Mouse (Mus musculus): ENCODE results near the gene Ccdc42.

Gene Ccdc42

DNA sequence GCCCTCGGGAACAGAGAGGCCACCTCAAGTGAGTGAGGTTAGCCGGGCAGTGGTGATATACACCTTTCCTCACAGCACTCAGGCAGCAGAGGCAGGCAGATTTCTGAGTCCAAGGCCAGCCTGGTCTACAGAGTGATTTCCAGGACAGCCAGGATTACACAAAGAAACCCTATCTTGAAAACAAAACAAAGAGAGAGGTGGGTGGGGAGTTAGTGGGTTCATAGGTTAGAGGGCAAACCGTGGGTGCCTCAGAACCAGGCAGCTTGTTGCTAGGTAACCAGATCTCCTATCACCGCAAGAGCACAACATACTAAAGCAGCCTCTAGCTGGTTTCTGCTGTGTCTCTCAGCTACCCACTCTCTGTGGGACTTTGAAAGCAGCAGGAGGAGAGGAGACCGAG, at the start of gene Ccdc42:
Gene Ccdc42 (plus strand): TSS at position 301 of the 400 bp plus-strand sequence.
- DNase-seq: no peak

DNA sequence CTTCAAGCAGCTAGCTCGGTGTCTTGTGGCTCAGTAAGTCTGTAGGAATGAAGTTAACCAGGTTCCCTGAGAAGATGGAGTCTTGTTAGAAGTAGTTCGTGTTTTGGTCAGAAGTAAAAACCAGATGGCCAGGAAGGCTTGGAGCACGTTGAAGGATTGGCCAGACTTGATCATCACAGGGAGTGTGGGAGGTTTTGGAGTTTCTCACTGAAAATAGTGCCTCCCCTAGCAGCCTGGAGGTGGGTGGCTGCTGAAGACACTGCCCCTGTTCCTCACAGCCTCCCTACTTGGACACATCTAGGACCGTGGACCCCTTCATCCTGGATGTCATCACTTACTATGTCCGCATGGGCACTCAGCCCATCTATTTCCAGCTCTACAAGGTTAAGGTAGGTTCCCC, 47.2 kb upstream of the Ccdc42 start:
- peak; percentile 52 for DNase-seq

DNA sequence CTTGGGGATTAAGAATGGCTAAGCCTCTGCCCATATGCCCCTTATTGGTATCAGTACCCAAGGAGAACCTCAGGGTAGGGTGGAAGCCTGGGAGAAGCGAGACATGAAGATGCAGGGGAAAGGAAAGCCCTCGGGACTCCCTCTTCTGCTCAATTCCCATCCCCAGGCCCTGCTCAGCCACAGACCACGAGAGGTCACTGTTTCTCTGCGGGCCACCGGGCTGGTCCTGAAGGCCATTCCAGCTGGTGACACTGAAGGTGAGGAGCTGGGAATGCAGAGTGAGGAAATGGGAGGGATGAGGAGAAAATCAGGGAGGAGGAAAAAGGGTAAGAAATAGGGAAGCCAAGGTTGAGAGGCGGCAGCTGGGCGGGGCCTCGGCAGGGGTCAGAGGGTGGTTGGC, 42.3 kb upstream of the Ccdc42 start:
- no peak for DNase-seq

DNA sequence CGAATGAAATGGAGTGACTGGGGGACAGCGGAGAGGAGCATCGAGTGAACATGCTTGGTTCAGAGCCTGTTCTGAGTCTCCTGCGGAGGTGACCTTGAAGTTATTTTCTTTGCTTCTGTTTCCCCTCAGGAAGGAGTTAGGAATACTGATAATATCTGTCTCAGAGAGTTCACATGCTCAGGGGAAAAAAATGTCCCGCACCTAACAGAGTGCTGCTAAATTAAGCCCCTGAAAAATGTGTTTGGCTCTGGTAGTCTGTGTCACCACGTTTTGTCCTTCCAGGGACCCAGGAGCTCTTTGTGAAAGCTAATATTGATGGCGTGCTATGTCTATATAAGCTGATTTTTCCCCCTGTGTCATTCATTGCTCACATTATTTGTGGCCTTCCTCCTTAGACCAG, 41.6 kb upstream of the Ccdc42 start:
- no peak for DNase-seq

DNA sequence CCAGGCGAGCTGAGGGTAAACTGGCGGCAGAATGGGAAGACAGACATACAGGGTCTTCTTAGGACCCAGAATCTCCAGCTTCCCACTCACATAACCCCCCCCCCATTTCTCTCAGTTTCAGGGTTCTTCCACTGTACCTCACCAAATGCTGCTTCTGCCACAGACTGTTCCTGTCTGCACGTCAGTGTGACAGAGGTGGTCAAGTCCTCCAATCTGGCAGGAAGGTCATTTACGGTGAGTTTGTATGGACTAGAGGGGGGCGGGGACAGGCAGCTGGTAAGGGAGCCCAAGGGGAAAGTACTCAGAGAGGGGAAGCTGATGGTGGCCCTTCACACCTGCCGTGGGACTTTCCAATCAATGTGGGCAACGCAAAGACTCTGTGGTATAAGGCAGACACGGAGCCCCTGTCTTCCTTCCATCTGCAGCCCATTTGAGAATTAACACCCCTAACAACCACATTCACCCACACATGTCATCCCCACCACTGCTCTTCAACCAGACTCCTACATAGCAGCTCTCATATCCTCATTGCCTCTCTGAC, 41.1 kb upstream of the Ccdc42 start:
- DNase-seq: no peak

DNA sequence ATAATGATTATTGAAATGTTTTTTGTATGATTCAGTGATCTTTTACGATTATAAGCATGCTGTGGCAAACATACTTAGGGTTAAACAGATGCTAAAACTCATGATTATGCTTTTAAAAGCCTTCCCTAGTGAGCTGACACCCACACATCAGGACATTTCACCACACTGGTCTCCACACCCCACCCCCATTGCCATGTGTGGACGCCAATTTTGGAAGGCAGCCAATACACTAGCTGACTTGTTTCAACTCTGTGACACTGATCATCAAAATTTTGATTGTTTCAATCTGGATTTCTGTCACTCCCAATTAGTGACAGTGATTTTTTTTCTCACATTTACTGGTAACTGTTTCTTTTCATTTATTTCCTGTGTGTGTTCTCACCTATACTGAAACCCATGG, 39.3 kb upstream of the Ccdc42 start:
- no peak for DNase-seq

DNA sequence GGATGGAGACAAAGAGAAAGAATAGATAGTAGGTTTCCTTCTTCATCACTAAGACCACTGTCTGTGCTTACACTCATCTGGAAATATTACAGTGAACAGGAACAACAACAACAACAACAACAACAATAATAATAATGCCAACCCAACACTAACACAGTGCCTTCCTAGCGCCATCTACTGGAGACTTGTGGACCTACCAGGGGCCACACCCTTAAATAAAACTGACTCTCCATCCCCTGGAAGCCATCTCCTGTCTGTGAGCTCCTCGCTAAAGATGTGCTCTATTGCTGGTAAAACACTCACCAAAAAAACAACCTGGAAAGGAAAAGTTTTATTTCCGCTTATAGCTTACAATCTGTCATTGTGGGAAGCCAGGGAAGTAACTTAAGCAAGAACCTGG, 37.2 kb upstream of the Ccdc42 start:
- DNase-seq: no peak

DNA sequence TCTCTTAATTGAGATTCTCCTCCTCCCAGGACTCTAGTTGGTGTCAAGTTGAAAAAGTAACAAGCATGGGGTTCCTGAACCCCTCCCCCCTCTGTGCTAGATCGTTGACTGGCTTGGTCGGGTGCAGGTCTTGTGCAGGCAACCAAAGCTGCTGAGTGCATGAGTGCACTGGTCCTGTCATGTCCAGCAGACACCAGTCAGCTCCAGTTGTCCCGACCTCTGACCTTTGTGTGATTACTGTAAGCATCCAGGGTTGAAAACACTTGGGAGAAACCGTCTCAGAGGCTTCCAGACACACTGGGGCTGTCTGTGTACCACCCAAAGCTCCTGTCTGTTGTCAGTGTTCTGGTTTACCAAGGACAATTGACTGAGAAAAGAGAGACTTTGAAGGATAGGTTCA, 36.5 kb upstream of the Ccdc42 start:
- no peak for DNase-seq

DNA sequence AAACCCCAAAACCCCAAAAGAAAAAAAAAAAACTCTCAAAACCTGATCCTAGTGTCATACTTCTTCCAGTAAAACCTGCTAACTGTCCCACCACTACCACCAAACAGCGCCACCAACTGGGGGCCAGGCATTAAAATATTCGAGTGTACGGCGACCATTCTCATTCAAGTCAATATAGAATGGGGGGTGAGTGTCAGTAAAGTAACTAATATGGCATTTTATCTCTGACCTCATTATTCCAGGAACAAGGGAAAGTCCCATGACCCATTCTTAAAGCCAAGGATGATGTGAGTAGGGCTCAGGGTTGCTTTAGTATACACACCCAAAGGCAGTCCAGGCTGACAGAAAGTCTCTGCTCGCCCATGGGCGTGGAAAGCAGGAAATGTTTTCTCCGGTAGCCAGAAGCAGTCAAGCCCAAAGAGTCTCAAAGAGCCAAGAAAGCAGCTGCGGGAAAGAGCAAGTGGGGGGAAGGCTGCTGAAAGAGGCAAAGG, 32.8 kb upstream of the Ccdc42 start:
- no peak for DNase-seq

DNA sequence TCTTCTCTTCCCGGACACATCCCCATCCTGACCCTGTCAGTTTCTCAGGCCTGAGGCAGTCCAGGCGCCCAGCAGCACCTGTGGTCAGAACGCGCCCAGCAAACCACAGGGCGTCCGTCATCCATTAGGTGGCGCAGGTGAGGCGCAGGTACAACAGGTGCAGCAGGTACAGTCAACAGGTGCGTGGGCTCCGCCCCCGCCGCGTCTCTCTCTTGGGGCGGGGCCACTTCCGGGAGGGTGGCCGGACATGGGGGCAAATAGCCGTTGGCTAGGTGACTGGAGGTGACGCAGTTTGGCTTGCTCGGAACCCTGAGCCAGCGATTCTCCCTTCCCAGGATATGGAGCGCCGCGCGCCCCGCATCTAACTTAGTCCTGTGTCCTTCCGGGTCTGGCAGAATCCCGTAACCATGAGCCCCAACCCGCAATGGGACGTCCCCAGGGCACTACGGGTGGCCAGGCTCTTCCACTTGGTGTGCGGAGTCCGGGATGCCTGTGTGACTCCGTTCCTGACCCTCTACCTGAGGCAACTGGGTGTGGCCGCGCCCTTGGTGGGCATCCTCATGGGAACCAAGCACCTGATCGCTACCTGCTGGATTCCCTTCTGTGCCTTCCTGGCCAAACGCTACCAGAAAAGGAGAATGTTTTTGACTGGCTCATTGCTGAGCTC, 30.8 kb upstream of the Ccdc42 start, which contains the start of gene Mfsd6l:
Gene Mfsd6l (plus strand): TSS at position 269 of the 667 bp plus-strand sequence.
- DNase-seq: no peak

DNA sequence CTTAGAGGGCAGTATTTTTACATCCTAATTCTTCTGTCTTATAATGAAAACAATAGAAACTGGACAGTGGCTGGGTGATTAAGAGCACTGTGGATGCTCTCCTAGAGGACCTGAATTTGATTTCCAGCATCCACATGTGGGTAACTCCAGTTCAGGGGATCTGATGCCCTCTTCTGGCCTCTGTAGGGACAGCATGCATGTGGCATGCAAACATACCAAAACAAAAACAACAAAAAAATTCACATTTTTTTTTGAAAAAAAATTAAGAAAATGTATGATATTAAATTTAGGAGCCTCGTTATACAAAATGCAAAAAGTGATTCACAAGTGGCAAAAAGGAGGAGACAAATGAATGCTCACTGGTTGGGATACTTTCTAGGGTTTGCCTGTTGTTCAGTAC, 27.3 kb upstream of the Ccdc42 start:
- no peak for DNase-seq

DNA sequence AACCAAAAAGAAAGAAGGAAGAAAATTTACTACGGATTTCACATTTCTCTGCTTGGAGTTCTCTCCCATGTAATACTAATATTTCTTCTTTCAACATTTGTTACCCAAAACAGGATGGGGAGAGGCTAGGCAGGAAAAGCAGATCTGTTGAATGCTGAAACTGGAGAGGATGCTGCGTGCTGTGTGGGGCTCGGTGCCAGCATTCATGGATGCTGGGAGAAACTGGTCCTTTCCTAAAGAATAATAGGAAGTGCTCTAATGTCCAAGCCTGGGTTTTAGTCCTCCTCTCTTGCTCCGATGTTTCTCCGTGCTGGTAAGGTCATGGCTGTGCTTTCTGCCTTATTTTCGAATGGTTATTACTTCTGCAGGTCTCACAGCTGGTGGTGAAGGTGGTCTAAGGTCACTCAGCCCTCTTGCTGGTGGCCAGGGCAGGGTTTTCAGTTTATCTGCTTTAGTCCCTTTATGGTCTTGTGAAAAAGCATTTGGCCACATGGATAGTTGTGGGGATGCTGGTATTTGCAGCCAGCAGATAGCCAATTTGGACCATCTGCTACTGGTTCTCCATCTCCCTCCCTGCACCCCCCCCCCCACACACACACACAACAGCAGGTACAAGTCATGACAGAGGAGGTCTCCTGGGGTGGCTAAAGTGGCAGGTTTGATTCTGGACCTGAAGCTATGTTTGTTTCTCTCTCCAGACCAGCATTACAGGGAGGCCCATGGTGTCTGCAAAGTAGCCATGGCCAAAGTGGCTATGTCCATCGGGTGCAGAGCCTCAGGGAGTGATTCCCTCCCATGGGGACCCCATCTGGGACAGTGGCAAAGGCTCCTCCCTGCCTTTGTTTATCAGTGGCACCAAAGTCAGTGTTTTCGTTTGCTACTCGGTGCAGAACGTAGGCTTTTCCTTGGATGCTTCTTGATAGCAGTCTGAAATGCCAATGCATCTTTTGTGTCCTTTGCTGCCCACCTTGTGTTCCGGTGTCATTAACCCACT, 24.6 kb upstream of the Ccdc42 start:
- no peak for DNase-seq

DNA sequence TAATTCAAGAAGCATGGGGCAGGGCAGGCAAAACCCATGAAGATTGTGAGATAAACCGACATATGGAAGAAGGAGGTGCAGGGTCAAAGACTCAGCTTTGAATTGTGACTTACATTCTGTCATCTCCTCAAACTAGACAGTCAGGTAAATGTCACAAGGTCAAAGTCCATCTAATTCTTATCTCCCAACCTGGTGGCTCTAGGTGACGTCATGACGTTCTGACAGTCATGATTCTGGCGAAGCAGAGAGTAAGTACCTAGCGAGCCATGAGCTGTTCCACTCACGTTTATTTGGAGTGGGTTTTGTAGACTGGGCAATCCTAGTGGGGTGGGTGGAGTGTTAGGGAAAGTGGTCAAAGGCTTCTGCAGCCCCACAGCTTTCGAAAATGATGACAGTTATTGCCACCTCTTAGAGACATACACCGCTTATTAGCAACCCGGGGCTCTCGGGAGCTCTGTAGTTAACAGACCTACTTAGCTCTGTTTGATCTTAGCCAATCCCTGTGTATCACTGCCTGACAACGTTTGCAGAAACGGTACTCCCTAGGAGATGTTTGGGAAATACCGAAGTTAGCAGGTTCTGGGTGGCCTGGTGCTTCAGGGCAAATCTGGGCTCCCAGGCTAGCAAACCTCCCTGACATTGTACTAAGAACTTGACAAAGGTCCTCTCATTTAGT, 22.3 kb upstream of the Ccdc42 start:
- DNase-seq: no peak

DNA sequence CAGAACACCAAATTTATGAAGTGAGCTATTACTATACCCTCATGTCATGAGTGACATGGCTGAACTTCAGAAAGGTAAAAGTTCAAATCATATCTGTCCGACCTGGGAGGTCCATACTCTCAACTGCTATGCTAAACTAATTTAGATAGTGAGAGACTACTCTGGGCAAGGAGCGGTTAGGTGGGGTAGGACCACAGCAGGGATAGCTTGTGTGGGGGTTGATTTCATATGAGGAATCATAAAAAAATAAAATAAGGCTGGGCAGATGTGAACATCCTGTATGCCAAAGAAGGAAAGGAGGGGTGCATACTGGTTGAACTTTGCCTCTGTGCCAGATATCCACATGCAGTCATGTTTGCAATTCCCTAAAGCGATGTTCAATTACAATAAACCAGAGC, 21.8 kb upstream of the Ccdc42 start:
- DNase-seq: no peak

DNA sequence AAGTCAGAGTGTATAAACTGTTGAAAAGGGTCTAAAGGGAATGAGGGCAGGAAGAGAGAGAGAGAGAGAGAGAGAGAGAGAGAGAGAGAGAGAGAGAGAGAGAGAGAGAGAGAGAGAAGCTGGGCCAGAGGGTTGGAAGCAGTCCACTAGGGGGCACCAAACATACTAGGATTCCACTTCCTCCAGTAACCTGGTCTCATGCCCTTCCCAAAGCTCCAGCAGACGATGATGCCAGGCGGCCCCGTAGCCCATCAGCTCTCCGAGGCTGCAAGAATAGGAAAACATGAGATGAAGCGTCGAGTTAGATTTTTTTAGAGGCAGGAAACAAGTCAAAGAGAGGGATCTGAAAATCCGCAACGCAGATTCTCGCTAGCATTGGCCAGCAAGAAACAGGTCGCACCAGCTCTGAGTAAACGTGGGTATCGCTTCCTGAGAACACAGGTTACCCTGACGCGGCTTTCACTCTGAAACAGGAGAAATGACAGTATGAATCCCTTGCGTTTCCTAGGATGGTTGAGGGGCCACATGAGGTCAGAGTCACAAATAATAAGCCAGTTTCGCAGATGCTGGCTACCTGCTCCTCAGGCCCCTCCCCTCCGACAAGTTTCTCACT, 20.3 kb upstream of the Ccdc42 start:
- DNase-seq: peak; percentile 89

DNA sequence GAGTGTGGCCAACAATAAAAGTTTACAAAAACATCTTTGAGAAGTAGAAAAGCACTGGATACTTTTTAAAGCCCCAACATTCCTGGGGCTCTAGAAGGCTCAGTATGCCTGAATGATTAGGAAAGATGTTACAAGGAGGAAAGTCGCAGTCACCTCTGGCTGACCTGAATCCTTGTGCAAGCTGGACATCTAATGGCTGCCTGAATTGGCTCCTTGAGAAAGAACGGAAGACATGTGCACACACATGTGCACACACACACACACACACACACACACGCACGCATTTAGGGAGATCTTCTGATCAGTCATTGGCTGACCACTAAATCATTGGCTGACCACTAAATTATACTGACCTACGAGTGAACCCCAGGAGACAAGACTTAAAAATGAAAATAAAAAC, 16.0 kb upstream of the Ccdc42 start:
- DNase-seq: no peak

DNA sequence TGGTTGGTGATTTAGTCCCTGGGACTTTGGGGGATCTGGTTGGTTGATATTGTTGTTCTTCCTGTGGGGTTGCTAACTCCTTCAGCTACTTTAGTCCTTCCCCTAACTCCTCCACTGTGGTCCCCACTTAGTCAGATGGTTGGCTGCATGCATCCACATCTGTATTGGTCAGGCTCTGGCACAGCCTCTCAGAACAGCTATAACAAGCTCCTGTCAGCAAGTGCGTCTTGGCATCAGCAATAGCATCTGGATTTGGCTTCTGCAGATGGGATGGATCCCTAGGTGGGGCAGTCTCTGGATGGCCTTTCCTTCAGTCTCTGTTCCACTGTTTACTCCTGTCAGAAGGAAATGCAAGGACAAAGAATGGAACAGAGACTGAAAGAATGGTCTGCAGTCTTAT, 9.7 kb upstream of the Ccdc42 start:
- DNase-seq: no peak

DNA sequence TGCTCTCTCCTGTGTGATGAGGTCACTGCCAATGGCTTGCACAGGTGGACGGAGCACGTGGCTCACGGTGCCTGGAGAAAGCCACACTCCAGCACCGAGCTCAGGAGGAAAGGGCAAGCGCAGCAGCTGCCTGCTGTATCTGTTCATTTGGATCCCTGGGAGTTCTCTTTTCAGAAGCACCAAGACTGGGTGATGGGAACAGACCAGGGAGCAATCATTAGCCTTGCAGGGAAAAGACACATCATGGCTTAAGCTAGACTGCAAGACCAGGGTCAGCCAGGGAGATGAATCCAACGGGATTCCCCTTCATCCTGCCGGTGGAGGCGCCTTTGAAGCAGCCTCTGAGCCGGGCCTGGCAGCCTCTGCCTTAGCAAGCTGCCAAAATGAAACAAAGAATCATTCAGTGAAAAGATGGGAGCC, 7.3 kb upstream of the Ccdc42 start:
- DNase-seq: peak; percentile 62

DNA sequence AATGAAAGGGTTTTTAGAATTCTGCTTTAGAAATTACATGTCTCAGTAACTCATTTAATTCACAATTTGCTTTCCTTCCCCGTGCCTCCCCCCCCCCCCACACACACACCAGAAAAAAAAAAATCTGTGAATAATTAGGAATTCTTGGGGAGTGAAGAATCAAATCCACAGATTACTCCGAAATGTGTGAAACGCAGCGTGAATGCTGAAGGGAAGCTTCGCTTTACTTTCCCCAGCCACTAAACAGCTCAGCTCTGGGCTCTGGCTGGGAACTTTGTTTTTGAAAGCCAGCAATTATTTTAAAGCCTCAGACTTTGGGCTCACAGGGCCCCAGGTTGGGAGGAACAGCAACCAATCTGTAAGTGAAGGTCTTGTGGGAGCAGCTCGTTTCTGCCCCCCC, 6.3 kb upstream of the Ccdc42 start:
- DNase-seq: no peak

DNA sequence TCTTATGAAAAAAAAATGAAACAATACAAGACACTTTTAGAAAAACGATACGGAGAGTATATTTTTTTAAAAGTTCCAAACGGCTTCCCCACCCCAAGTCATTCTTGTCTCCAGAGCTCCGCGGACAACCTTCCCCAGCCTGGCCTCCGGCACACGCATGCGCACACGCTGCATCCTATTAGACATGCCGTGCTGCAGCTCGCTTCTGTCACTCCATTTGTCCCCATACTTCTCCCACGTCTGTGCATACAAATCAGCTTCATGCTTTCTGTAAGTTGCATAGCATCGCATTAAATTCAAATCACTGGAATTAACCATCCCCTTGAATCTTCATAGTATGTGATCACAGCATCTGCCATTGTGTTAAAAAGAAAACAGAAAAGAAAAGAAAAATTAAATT, 3.6 kb upstream of the Ccdc42 start:
- DNase-seq: peak; percentile 77

DNA sequence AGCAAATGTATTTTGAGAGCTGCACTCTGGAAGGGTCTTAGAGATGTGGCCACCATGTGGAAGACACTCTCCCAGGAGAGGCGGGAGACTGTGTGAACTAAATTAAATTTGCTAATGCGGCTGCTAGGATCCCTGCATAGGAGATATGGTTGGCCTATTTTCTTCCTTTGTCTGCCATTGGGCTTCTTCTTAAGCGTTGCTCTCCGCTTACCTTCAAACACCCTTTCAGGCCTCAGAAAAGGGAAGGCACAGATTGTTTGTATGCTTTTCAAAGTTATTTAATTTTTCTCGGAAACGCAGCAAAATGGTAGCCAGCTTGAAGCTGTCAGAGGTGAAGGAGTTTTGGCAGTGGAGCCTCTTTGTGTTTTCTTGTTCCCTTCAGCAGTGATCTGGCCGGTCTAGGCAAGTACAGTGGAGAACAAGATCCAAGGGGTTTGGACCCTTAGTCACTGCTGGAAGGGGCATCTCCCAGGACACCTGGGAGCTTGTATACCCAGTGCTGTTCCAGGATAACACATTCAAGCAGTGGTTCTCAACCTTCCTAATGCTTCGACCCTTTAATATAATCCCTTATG, 2.8 kb upstream of the Ccdc42 start:
- no peak for DNase-seq

DNA sequence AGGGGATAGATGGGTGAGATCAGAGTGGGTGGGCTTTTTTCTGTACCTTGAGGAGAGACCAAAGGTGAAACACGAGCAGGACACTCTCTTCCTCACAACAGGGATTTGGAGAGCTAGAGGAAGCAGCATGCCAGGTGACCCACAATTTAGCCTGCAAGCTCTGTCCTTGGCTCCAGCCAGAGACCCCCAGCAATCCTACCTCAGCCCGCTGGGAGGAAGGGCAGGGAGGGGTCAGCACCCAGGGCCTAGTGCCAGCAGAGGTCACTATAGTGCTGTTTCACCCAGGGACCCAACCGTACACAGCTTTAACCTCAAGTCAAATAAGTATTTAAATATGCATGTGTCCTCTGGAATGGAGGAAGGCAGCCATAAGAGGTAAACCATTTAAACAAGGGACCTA, 931 bp upstream of the Ccdc42 start:
- no peak for DNase-seq

Data from right cerebral cortex, adult 18-20 months (tissue).